Mouse (Mus musculus): Measurements from ENCODE around the gene 2610021A01Rik.
"Not testable (repeated sequence)": the region's sequence is repeated elsewhere in the genome, so short reads cannot be mapped to it uniquely, and the experiment has no call there.

Gene 2610021A01Rik

GRCm38 (mm10) chr7:41599034-41599813, at the start of gene 2610021A01Rik:
Gene 2610021A01Rik (plus strand): TSS chr7:41599230.
- DNase-seq (ENCODE audit: extremely low read depth, low read depth), result peak; percentile 76

DNA sequence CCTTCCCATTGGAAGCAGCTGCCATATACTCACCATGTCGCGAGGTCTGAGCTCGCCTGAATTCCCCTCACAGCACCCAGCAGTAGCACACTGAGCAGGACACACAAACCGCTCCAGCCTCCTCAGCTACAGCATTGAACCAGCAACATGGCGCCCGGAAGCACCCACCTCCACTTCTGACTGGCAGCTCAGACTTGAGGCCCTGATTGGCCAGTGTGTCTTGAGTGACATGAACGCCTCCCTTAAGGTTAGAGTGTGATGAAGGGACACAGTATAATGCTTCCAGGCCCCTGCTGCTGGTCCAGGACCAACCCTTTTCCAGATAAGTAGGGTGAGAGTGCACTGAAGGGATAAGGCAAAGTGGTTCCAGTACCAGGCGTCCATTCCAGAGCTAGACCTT, 38.3 kb upstream of the 2610021A01Rik start:
- no peak for DNase-seq (ENCODE audit: extremely low read depth, low read depth)

GRCm38 (mm10) chr7:41573562-41573961, 25.5 kb upstream of the 2610021A01Rik start, which contains the start of gene Gm6871:
Gene Gm6871 (minus strand): TSS chr7:41573662.
- not testable (repeated sequence) for DNase-seq (ENCODE audit: extremely low read depth, low read depth)

DNA sequence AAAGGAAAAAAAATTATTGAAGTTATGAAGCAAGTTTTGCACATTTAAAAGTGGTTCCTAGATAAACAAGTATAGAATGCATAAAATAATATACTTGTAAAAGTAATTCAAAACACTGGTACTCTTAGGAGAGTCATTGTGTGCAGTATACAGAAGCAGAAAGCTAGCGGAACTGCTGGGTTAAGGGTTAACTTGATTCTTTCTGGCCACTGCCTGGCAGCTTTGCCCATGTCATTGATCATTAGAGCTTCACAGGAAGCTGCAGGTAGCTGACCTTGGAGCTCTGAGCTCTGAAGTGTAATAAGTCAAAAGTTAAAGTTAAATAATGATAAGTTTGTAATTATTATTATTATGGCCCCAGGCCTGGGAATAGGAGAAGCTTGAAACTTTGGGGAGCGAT, 21.1 kb upstream of the 2610021A01Rik start:
- DNase-seq (ENCODE audit: extremely low read depth, low read depth), result no peak

GRCm38 (mm10) chr7:41582028-41582427, 17.0 kb upstream of the 2610021A01Rik start:
- DNase-seq (ENCODE audit: extremely low read depth, low read depth), result no peak

GRCm38 (mm10) chr7:41587831-41588230, 11.2 kb upstream of the 2610021A01Rik start:
- DNase-seq (ENCODE audit: extremely low read depth, low read depth), result not testable (repeated sequence)

- no peak for DNase-seq (ENCODE audit: extremely low read depth, low read depth)
Measured at GRCm38 (mm10) chr7:41598615-41599014, 415 bp upstream of the 2610021A01Rik start.

- DNase-seq (ENCODE audit: extremely low read depth, low read depth), result no peak
Measured at GRCm38 (mm10) chr7:41599932-41600548, 1.0 kb downstream of the 2610021A01Rik start.

- DNase-seq (ENCODE audit: extremely low read depth, low read depth), result no peak
Measured at GRCm38 (mm10) chr7:41611654-41612053, 12.6 kb downstream of the 2610021A01Rik start.

DNA sequence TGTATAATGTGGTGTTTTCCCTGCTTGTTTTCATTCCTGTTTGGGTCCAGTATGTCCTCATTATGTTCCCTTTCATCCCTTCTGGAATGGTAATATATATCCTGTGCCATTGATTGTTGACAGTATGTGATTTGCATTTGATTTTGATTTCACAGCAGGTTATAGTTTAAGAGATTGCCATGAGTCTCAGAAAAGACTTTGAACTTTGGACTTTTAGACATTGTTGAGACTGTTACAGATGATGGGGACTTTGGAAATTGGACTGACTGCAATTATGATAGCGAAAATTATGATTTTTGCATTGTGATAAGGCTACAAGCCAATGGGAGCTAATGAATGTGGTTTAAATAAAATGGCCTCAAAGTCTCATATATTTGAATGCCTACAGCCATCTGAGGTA, 17.2 kb downstream of the 2610021A01Rik start:
- DNase-seq (ENCODE audit: extremely low read depth, low read depth), result not testable (repeated sequence)

GRCm38 (mm10) chr7:41632409-41633220, 33.6 kb downstream of the 2610021A01Rik start, which contains the start of gene Zfp788:
Gene Zfp788 (plus strand): TSS chr7:41633203.
- peak; percentile 90 for DNase-seq (ENCODE audit: extremely low read depth, low read depth)

DNA sequence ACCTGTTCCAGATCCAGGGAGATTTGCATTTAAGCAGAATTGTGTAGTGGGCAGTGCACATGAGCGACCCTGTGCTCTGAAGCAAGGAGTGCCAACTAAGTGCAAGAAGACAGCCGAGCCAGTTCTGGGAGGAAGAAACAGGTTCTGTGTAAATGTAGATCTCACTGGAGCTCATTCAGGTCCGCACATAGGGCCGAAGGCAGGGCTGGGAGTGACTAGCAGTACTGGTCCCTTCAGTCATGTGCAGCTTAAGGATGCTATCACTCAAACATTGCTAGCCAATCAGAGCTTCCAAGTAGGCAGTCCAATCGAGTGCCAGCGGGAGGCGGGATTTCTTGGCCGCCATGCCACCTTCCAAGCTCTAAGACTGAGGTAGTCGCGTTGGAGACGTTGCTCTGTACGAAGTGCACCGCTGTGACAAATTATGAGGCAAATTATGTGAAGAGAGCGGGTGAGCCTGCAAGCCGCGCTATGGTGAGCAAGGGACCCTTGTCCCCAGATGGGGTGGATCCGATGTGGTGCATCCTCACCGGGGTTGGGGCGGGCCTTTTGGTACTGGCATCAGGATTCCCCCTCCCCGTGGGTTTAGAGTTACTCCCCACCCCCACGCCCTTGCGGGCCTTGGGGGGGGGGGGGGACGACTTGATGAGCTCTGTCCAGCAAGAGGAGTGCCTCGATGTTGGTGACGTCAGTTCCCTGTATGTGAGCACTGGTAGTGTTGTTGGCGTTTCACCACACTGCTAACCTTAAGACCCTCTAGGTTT, 34.4 kb downstream of the 2610021A01Rik start:
- DNase-seq (ENCODE audit: extremely low read depth, low read depth), result peak; percentile 94

DNA sequence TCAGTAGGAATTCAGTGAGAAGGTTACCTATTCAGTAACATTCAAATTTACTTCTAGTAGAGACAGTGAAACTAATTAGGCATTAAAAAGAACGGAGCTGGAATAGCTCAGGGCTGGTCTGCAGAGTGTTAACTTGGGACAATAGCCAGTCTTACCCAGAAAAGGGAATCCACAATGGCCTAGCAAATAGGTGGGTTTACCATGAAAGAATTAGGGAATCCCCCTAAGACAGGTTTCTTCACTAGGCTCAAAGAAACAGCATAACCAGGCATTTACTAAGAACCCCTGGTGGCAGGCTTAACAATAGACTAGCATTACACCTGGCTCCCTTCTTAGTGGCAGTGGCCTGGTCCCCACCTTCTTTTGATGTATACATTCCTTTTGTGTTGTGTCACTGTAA, 75.3 kb downstream of the 2610021A01Rik start:
- DNase-seq (ENCODE audit: extremely low read depth, low read depth), result not testable (repeated sequence)
